Mouse (Mus musculus): ENCODE results near the gene Tmsb15b2. TPM values are rescaled to one million over a fixed set of nuclear protein-coding genes. Genes with fewer than 3 reads are reported as not detected.
"Not testable (repeated sequence)": the region's sequence is repeated elsewhere in the genome, so short reads cannot be mapped to it uniquely, and the experiment has no call there.

Gene Tmsb15b2
- total RNA-seq (2021) = 10 to 100 TPM; 18.4 to 27.5 TPM
- long read RNA-seq, experiment 1, transcript Tmsb15b2-201 (3 exons, 450 nt) = major isoform, 9 of 9 reads
- long read RNA-seq, experiment 1, partial matches to known transcripts = 0 of 9 reads
- long read RNA-seq, experiment 1, other reads (novel, unspliced or antisense) = 0 of 9 reads
- long read RNA-seq, experiment 2, transcript Tmsb15b2-201 (3 exons, 450 nt) = major isoform, 5 of 5 reads
- long read RNA-seq, experiment 2, partial matches to known transcripts = 0 of 5 reads
- long read RNA-seq, experiment 2, other reads (novel, unspliced or antisense) = 0 of 5 reads

- H3K4me3 ChIP-seq = peak within 1 kb of the TSS; percentile 61
- not testable (repeated sequence) for DNase-seq (ENCODE audit: low spot score in 2 of 2); H3K27ac ChIP-seq
These were observed at the start of gene Tmsb15b2 for GRCm38 (mm10) chrX:136975397-136975796. Tmsb15b2 (minus strand) TSS chrX:136975497.

GRCm38 (mm10) chrX:137019310-137019709 lies 44.0 kb upstream of the Tmsb15b2 start:
- no peak overlapping the region for H3K27ac ChIP-seq

GRCm38 (mm10) chrX:137017668-137018067 lies 42.4 kb upstream of the Tmsb15b2 start:
- no peak for TF ChIP-seq CTCF (conservative IDR thresholded peaks at IDR 0.05)
- Histone ChIP-seq H3K27ac (no peak overlapping the region), H3K4me3 (no peak overlapping the region)
- no peak for DNase-seq (ENCODE audit: low spot score in 2 of 2)

More at GRCm38 (mm10) chrX:137019310-137019709, 44.0 kb upstream of the Tmsb15b2 start:
- TF ChIP-seq CTCF (conservative IDR thresholded peaks at IDR 0.05) = peak; percentile 84
- DNase-seq (ENCODE audit: low spot score in 2 of 2) = peak in 1 of 2 experiments; percentile 63
- H3K4me3 ChIP-seq = no peak overlapping the region

GRCm38 (mm10) chrX:137015099-137015709 lies 39.9 kb upstream of the Tmsb15b2 start:
- peak; percentile 40 to 50 for DNase-seq (ENCODE audit: low spot score in 2 of 2)
- peak; percentile 81 for TF ChIP-seq CTCF (conservative IDR thresholded peaks at IDR 0.05)
- Histone ChIP-seq H3K27ac (no peak overlapping the region), H3K4me3 (no peak overlapping the region)

- DNase-seq (ENCODE audit: low spot score in 2 of 2) = no peak
- no peak overlapping the region for H3K4me3 ChIP-seq
- H3K27ac ChIP-seq = no peak overlapping the region
- no peak for TF ChIP-seq CTCF (conservative IDR thresholded peaks at IDR 0.05)
These were observed 21.0 kb upstream of the Tmsb15b2 start for GRCm38 (mm10) chrX:136996256-136996655.

- Histone ChIP-seq H3K4me3 (peak overlapping the region; percentile 72), H3K27ac (peak overlapping the region; percentile 92)
- peak in 1 of 2 experiments; percentile 41 for DNase-seq (ENCODE audit: low spot score in 2 of 2)
- no peak for TF ChIP-seq CTCF (conservative IDR thresholded peaks at IDR 0.05)
These were observed 18.3 kb upstream of the Tmsb15b2 start for GRCm38 (mm10) chrX:136993641-136994040.

GRCm38 (mm10) chrX:136992978-136993547 lies 17.8 kb upstream of the Tmsb15b2 start, which contains the start of gene Zcchc18:
Zcchc18 (plus strand) TSS chrX:136993155.
- 0 out of 2 replicates have a peak, but pooled peaks have one; percentile 16 for TF ChIP-seq CTCF (conservative IDR thresholded peaks at IDR 0.05)
- peak; percentile 78 to 89 for DNase-seq (ENCODE audit: low spot score in 2 of 2)
- H3K27ac ChIP-seq = peak within 1 kb of the TSS; percentile 92

GRCm38 (mm10) chrX:136992191-136992965 lies 17.1 kb upstream of the Tmsb15b2 start:
- H3K27ac ChIP-seq = peak overlapping the region; percentile 92
- no peak for DNase-seq (ENCODE audit: low spot score in 2 of 2)
- peak overlapping the region; percentile 72 for H3K4me3 ChIP-seq
- TF ChIP-seq CTCF (conservative IDR thresholded peaks at IDR 0.05) = no peak

More at GRCm38 (mm10) chrX:136992978-136993547, 17.8 kb upstream of the Tmsb15b2 start, which contains the start of gene Zcchc18:
- peak within 1 kb of the TSS; percentile 72 for H3K4me3 ChIP-seq

- no peak for TF ChIP-seq CTCF (conservative IDR thresholded peaks at IDR 0.05)
- Histone ChIP-seq H3K27ac (no peak overlapping the region), H3K4me3 (no peak overlapping the region)
- no peak for DNase-seq (ENCODE audit: low spot score in 2 of 2)
These were observed 16.0 kb upstream of the Tmsb15b2 start for GRCm38 (mm10) chrX:136991274-136991673.

- Histone ChIP-seq H3K27ac (no peak overlapping the region), H3K4me3 (no peak overlapping the region)
- DNase-seq (ENCODE audit: low spot score in 2 of 2) = no peak
- TF ChIP-seq CTCF (conservative IDR thresholded peaks at IDR 0.05) = no peak
These were observed 10.7 kb upstream of the Tmsb15b2 start for GRCm38 (mm10) chrX:136986039-136986438.

- TF ChIP-seq CTCF (conservative IDR thresholded peaks at IDR 0.05) = peak; percentile 78
These were observed 3.3 kb upstream of the Tmsb15b2 start for GRCm38 (mm10) chrX:136978616-136979015.

GRCm38 (mm10) chrX:136976424-136977084 lies 1.3 kb upstream of the Tmsb15b2 start, which contains the start of the genes Tmsb15l and Tmsb15b1:
Tmsb15l (minus strand) TSS chrX:136976869.
Tmsb15b1 (minus strand) TSS chrX:136976874.
- Histone ChIP-seq H3K4me3 (peak within 1 kb of the TSS; percentile 61), H3K27ac (no peak within 1 kb of the TSS)
- TF ChIP-seq CTCF (conservative IDR thresholded peaks at IDR 0.05) = no peak
- peak; percentile 49 to 57 for DNase-seq (ENCODE audit: low spot score in 2 of 2)

More at GRCm38 (mm10) chrX:136978616-136979015, 3.3 kb upstream of the Tmsb15b2 start:
- DNase-seq (ENCODE audit: low spot score in 2 of 2) = no peak
- Histone ChIP-seq H3K4me3 (no peak overlapping the region), H3K27ac (no peak overlapping the region)
